Mouse (Mus musculus) kidney, postnatal 14 days (tissue): ENCODE data around the gene Spdye4c.

Experiments used
- DNase-seq: peaks from one replicate; pipeline ENCODE4 v3.0.0; 2022; ENCODE audit warnings: mixed read lengths

Spdye4c gene

DNA sequence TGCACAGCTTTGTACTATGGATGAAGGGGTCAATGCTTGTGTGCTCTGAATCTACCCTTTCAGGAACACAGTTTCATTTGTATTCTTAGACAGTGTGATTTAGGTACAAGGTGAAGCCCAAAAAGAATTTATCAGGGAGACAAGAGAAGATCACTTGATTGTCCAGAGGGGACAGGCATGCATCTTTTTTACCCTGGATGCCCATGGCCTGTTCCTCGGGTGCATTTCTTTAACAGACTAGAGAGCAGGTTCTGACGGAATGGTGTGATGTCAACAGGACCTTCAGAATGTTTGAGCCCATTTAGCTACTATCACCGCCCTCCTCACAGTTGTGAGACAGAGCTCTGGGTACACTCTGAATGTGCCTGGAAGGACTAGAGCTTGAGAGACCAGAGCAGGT is at the start of gene Spdye4c:
TSS of gene Spdye4c (plus strand) at position 301 of the 400 bp plus-strand sequence.
- no peak for DNase-seq

DNA sequence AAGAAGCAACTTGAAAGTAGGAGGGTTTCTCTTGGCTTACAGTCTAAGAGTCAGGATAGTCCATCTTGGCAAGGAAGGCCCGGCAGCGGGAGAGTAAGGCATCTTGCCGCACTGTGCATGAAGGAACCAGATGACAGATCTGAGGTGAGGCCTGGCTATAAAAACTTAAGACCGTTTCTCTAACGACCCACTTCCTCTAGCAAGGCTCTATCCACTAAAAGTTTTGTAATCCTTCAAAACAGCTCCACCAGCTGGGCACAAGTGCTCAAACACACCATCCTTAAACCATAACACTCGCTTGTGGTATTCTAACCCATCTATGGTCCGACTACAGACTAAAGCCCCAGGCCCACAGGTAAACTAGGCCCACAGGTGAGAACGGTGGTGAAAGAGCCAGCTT is 47.5 kb upstream of the Spdye4c start:
- DNase-seq, result no peak

DNA sequence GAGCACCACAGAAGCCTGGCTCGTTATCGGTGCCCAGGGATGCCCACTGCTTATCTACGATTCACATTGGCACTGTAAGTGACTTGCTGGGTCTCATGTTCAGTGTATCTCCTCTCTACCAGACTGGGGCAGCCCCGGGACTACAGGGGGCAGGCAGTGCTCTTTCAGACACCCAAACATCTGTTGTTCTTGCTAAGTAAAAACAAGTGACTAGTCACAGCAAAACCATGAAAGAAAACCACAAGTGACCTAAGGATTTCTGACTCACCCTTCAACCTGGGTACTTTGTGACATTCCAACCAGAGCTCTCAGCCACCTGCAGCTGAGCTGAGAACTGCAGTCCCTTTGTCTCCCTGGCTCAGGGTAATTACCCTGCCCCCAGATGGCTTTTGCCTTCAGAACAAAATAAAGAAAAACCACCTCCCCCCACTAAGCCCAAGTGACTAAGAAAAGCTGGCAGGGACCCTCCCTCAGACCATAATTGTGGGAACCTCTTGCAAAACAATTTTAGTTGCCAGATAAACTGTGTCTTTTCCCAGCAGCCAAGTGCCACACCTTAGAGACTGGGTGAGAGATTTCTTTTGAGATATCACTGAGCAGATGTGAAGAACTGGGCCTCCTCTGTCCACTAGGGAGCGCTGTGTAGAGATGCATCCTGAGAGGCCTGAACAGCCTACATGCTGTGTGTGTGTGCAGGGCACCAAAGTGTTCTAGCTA is 46.4 kb upstream of the Spdye4c start:
- DNase-seq, result no peak

DNA sequence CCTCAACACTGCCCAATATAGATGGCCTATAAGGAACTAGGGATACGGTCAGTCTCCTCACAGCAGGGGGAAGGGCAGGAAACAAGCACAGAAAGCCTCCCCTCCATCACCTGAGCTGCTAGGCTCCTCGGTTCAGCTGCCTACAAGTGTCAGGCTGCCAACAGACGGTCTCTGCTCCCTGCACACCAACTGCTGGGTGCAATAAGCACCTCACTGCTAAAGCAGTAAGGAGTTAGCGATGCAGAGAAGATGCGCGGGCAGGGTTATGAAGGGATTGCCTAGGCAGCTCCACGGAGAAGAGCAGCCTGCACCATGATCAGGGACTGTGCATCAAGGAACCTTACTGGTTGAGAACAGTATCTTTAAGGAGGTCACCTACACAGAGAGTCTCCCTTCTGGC is 45.6 kb upstream of the Spdye4c start:
- no peak for DNase-seq

DNA sequence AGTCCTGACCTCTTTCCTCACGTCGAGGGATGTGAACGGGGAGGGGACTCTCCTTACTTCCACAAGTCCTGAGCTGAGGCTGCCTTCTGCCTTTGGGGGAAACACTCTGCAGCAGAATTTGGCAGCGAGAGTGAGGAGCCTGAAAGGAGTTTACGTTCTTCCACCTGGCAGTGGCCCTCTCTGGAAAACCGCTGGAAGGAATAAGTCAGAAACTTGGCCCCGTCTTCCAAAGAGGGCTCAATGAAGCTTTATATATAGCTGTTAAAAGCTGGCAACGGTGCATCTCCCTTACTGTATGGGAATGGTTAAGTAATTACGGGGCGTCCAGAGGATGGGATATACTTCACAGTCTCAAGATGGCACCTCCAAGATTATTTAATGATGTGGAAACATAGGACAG is 43.9 kb upstream of the Spdye4c start:
- DNase-seq, result no peak

DNA sequence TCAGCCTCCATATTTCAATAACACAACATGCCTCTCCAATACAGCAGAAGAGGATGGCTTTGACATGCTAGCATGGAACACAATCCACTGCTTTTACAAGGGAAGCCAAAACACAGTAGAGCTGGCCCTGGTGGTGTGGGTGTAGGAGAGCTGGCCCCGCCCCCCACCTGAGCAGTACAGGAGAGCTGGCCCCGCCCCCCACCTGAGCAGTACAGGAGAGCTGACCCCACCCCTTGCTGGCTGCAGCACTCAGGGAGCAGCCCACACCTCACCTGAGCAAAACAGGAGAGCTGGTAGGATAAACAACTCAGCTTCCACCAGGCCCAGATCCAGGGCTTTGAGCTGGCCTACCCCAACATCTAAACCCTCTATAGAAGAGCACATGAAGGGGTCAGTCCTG is 42.7 kb upstream of the Spdye4c start:
- DNase-seq, result peak; percentile 27

DNA sequence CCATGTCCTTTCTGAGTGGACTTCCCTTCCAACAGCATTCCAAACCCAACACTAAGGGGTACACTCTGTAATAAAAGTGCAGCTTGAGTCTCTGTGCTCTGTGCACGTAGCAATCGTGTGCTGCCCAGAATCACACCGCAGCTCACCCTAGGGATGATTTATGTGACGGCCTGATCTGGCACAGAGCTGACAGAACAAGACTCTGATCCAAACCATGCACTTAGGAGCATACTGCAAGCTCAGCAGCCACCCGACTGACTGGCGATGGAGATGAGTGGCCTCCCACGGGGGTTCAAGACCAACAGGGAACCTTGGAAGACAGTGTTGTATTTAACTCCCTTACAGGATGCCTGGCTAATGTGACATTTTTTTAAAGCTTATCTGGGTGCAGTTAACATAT is 41.4 kb upstream of the Spdye4c start:
- DNase-seq, result no peak

DNA sequence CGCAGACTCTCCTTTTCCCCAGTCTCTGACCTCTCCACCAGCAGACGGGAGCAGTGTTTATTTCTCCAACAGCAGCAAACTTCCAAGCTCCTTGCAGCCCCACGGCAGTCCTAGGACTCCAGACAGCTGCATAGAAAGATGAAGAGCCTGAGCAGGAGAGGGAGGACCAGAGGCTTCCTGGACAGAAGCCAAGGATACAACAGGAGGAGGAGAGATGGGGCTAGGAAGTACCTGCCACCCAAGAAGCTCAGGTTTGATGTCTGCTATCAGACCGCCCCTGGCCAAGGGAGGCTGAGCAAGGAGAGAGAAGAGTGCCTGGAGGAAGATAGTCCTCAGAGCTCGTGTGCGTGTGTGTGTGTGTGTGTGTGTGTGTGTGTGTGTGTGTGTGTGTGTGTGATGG is 41.0 kb upstream of the Spdye4c start:
- no peak for DNase-seq

DNA sequence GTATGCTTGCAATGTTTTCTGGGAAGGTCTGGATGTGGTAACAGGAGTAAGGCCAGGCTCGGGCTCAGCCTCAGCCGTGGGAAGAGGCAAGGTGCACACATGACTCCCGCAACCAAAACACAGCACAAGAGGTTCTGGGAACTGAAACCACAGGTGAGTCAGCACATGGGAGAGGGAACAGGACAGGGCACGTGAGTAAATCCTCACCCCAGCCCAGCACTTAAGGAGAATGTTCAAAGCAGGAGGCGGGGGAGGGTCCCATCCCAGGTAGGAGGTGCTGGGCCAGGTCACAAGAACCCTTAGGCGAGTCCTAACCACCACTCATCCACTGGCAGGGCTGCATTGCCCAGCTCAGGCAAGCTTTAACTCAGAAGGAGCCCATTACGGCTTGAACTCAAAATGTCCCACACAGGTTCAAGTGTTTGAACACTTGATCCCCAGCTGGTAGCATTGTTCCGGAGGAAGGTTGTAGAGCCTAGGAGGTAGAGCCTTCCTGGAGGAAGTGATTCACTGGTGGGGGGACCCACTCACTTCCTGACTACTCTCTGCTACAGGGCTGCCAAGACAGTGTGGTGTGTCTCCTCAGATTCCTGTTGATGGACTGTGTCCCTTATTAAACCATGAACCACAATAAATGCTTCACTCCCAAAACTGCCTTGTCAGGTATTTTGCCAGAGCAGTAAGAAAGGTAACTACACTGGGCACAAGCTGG is 38.8 kb upstream of the Spdye4c start:
- no peak for DNase-seq

DNA sequence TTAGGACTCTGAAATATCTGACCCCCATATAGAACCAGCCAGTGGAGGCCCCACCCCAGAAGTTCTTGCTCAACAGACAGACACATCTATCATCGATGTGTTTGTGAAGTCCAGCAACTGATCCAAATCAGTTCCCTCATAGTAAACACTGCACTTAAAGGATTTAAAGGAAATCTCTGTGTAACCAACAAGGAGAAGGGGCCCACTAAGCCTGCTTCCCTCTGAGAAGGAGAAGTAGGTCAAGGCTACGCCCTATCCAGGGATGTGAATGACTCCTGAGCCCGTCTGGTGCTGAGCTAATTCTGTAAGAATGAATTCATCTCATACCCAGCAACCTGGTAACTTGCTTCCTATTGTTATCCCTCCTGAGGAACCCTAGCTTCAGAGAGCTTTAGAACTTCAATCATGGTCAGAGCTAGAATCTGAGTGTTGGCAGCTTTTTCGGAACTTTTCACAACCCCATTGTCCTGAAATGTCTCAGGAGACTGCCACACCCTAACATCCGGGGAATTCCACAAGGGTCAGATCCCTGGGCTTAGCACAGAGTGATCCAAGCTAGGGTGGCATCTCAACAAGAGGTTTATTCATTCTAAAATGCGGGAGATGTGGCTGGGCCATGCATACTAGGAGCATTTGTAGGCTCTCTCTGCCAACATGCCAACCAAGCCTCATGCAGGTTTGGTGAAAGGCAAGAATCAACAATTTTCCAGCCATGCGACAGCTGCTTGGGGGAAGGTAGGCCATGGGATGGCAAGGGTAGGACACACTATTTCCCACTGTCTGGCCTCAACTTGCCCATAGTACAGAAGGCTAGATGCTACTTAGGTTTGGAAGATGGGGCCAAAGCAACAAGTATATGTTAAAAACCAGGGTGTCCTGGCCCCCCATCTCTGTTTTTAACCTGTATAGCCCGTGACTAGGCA is 38.0 kb upstream of the Spdye4c start:
- no peak for DNase-seq

DNA sequence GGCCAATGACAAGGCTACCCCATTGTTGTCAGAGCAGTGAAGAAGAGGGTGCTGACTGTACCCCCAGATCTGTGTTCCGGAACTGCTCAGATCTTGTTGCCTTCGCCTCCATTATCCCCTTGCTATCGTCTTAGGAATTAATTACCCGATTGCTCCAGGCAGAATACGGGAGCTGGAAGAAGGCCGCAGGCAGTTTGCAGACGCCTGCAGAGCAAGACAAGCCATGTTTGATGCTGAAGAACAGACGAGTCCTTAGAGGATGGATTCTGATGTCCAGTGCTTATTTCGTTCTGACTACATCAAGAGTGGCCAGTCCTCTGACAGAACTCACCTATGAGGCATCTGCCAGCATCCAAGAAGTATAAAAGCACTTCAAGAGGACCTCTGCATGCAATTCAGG is 35.9 kb upstream of the Spdye4c start:
- DNase-seq, result no peak

DNA sequence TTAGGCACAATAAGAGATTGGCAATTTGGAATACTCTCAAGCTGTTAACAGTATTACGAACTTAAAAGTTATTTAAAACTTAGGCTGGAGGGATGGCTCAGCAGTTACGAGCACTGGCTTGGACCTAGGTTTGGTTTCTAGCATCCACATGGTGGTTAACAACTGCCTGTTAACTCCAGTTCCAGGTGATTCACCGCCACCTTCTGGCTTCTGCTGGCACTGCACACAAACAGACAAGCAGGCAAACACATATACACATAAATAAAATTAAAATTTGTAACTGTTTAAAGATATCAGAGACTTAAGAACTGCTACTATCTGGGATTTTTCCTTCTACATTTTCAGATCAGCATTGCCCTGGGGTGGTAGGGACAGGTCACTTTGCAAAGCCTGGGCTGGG is 26.8 kb upstream of the Spdye4c start:
- DNase-seq, result no peak

DNA sequence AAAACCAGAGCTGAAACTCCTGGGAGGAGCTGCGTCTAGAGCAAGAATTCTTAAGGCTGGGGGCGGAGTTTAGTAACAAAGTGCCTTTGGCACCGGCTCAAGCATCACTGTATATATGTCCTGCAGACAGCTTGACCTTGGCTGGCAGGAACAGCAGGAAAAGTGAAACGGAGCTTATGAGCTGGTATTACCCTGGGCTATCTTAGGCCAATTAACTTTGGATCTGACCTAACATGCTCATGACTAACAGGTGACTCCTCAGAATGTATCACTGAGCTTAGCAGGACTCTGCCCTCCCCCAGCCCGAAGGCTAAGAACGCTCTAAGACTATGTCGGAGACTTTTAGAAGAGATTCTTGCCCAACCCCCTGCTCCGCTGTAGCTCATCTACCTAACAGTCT is 25.1 kb upstream of the Spdye4c start:
- DNase-seq, result no peak

DNA sequence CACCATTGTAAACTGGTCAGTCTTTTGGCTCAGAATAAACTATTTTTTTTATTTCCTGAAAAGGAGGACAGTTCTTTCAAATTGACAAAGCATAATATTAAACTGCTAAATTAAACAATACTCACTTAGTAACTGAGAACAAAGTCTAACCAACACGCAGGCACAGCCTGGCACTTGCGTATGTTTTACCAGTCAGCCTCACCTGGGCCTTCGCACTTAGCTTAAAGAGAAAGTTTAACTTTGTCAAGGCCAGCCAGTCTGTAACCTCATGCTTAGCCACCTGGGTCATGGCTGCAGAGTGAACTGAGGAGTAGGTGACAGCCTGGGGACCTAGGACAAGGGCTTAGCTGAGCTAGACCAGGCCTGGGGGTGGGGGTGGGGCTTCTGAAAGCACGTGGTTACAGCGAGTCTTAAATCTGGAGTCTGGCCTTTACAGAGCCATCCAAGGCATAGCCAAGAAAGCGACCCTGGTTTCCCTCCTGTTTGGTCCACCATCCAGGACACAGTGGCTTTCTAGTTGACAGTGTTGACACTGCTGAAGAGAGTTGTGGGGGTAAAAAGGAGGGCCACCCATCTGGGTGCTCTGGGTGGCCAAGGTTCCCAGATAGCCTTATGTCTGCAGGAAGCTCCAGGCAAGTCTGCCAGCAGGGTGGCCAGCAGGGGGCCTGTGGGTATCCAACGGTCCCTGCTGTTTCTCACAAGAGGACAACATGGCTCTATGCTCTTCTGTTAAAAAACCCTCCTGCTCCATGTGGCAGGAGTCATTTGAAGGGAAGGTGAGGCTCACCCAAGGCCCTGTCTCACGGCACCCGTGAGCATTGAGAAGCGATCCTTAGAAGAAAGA is 24.5 kb upstream of the Spdye4c start:
- peak; percentile 29 for DNase-seq

DNA sequence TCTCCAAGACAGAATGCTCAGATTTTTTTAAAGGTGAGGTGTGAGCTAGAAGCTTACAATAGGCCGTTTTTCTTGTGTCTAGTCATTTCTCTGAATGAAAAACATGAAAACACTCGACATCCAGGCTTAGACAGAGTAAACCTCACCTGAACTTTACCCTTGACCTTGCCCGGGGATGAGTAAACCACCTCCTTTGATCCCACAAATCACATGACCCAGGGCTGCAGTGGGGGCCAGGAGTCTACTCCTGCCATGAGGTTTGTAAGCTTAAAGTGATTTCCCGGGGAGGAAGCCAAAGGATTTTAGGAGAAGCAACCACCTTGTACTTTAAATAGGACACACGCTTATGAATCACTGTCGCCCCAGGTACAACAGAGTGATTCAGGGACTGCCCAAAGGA is 23.0 kb upstream of the Spdye4c start:
- DNase-seq, result no peak

DNA sequence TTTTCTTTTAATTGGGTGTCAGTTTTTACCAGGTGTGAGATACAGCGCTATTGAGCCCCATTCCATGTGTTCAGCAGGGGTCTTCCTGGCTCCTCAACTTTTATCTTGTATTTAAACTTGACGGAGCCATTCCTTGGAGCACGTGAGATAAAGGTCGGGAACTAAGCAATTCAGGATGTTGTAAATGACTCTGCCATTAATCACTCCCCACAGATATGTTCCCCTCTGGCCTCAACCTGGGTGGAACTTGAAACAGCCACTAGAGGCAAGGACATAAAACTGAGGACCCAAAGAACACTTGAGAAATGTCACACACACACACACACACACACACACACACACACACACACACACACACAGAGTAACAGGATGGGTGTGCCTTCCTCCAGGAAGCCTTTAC is 22.5 kb upstream of the Spdye4c start:
- DNase-seq, result no peak

DNA sequence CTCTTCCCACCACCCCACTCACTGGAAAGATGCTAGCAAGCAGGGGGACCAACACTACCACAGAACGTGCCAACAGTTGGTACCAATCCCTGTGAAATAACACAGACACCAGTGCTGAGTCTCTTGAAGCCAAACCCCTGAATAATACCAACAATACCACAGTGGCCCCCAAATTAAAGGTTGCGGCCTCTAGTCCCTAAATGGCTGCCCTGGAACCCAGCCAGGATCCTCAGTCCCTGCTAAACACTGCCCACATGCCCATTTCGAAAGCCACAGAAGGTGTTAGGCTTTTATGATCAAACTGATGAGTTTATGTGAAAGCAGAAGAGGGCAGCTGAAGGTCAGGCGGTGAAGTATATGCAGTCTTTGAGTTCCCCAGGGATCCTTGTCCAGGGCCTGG is 20.0 kb upstream of the Spdye4c start:
- DNase-seq, result no peak

DNA sequence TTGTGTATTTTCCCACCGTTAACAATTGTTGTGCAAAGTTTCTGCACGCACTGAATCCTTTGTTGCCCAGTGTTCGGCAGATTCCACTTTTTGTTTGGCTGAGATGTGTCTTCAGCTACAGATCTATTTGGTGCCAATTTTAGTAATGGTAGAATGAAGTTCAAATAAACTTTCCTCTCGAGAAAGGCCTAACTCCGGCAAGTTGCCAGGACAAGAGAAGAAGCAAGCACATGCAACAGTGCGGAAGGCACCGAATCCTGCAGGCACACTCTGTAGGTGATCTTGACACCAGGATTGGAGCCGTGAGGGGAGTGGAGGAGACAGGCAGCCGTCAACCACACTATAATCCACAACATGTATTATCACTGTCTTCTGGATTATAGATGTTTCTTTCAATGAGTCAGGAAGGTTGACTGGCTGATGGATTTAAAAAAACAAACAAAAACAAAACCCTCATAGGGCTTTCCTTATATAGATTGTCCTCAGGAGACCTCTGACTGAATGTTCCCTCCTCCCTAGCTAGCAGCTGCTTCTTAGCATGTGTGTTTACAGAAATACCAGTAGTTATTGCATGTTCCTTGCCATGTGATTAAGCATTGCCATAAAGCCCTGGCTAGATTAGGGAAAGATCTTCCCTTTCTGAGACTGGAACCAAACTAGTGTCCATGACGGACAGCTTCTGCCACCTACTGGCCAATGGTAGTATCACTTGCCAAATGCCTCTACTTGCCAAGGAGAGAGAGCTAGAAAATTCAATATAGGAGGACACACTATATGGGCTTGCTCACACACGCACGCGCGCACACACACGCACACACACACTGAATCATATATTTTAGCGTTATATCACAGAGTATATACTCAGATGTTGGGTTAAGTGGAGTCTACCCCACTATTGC is 18.0 kb upstream of the Spdye4c start:
- peak; percentile 84 for DNase-seq

DNA sequence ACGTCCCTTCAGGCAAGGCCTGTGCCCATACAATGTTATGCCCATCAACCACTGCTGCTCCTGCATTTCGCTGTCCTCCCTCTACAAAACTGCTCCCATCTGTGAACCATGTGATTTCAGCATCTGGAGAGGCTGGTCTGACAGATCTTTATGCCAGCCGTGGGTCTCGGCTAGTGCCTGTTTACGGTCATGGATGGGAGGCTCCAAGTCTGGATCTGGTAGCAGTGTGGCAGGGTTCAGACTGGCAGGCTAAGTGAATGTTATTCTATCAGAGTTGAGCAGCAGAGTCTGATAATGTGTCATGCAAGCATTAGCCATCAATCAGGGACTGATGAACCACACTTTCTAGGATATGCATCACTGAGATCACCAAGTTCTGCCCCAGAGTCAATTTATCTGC is 8.1 kb upstream of the Spdye4c start:
- no peak for DNase-seq

DNA sequence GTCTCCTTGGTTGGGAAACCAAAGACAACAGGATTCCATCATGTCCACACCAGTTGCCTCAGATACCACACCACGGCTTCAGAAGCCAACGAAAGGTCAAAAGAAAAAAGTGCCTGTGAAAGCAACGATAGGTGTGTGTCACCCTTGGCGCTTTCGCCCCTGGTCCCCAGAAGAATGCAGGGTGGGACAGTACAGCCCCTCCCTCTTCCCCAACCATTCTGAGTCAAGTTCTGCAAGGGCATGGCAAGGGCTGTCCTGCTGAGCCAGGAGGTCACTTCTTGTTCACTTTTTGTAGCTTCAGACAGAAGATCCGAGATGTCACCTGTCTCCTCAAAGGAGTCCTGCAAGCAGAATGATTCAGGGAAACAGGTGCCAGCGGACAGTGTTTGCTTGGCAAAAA is 1.3 kb downstream of the Spdye4c start:
- no peak for DNase-seq

DNA sequence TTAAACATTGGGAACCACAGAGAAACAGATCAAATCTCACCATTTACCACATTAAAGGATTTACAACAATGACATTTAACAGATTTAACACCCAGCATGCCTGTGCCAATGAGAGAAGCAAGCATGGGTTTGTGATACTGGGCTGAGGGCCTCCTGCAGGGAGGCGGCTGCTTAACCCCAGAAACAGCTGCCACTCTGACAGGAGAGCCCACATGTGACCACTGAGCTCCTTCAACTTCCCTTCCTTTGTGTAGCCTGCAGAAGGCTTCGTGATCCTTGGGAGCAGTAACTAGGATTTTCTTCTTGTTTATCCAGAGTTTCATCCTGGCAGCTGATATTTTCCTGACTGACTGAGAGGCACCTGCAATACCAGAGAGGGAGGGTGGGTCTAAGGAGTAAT is 10.5 kb downstream of the Spdye4c start:
- no peak for DNase-seq

DNA sequence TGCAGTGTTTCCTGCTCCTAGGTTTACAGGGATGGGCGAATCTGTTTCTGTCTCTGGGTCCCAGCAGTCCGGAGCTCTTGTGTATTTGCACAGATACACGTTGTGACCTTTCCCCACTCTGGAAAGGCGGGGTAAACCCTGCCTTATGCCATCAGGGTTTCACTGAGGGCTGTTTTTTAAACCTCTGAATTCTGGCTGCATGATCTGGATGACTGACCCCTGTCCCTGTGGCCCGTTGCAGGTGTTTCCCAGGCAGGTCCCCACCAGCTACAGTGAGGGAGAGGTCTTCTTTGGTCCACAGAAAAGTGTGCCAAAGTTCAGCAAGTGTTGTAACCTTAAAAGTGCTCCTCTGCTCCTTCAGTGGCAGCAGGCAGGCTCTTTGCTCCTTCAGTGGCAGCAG is 18.3 kb downstream of the Spdye4c start:
- DNase-seq, result no peak
